Mouse (Mus musculus): Measurements from ENCODE around the gene Tmem245. TPM values are rescaled to one million over a fixed set of nuclear protein-coding genes. Genes with fewer than 3 reads are reported as not detected.

The Tmem245 gene
- total and polyA plus RNA-seq, 2 experiments from 2014 or later = 12.3 to 27.9 TPM

DNA sequence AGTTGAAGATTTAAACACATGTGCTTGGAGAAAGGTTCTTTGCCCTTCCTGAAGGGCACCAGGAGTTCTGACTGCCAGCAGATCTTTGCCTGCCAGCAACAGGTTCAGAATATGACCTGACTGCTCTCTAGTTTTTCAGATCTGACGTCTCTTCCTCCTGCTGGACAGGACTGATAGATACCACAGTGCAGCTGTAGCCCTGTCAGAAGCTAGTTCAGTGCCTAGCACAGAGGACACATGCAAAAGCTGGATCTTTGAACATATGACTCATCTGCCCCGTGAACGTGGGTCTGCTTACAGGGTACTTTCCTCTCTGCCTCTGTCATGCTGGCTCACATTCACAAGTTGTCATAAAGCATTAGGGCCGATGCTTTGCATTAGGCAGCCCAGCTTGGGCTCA, 3.0 kb downstream of the Tmem245 start:
- ATAC-seq (no peak), DNase-seq (ENCODE audit: low spot score) (no peak)

DNA sequence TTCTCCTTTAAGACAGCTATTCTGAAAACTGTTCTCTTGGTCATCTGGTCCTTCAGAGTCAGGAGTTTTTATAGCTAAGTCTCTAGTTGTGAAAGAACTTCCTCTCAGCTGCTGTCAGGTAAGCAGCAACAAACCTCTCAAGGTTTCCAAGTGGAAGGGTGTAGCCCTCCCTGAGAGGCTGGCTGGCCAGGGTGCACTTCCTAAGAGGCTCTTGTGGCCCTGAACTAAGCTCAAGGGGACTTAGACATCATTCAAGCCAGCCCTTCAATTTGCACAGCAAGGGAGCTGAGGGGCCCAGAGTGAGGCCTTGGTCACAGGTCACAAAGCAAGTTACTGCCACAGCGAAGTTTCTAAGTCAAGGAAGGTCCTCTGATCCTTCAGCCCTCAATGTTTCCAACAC, 4.0 kb downstream of the Tmem245 start:
- Histone ChIP-seq H3K36me3 (ENCODE audit: insufficient read depth, low read length) (no peaks in the 10 kb centered on the region), H3K27ac (no peak overlapping the region), H3K4me2 (ENCODE audit: low read depth, low read length) (no peak overlapping the region), H3K27me3 (ENCODE audit: insufficient read depth, low read length) (no peaks in the 10 kb centered on the region), H3K4me1 (ENCODE audit: insufficient read depth, low read length) (peaks cover 12% of the 10 kb centered on the region), H3K9me3 (ENCODE audit: low read length) (no peaks in the 10 kb centered on the region), H3K9ac (replicated peaks; ENCODE audit: low read length) (no peak overlapping the region), H3K4me3 (ENCODE audit: low read length) (no peak overlapping the region)
- no peak for ATAC-seq
- WGBS = 38% methylated on average over 1 of the region's 1 CpGs
- no peak for DNase-seq (ENCODE audit: low spot score)
- no peak for TF ChIP-seq CTCF (IDR thresholded peaks at IDR 0.05; ENCODE audit: low read depth)

More for the DNA sequence above, 3.0 kb downstream of the Tmem245 start:
- Histone ChIP-seq H3K4me3 (ENCODE audit: low read length) (no peak overlapping the region), H3K4me2 (ENCODE audit: low read depth, low read length) (0 out of 2 replicates have a peak overlapping the region, but pooled peaks have one; percentile 0), H3K4me1 (ENCODE audit: insufficient read depth, low read length) (peaks cover 12% of the 10 kb centered on the region), H3K27ac (no peak overlapping the region), H3K9me3 (ENCODE audit: low read length) (no peaks in the 10 kb centered on the region), H3K27me3 (ENCODE audit: insufficient read depth, low read length) (no peaks in the 10 kb centered on the region), H3K9ac (replicated peaks; ENCODE audit: low read length) (no peak overlapping the region), H3K36me3 (ENCODE audit: insufficient read depth, low read length) (no peaks in the 10 kb centered on the region)
- WGBS = 43% methylated on average over 4 of the region's 4 CpGs
- 0 out of 2 replicates have a peak, but pooled peaks have one; percentile 7 for TF ChIP-seq CTCF (IDR thresholded peaks at IDR 0.05; ENCODE audit: low read depth)

DNA sequence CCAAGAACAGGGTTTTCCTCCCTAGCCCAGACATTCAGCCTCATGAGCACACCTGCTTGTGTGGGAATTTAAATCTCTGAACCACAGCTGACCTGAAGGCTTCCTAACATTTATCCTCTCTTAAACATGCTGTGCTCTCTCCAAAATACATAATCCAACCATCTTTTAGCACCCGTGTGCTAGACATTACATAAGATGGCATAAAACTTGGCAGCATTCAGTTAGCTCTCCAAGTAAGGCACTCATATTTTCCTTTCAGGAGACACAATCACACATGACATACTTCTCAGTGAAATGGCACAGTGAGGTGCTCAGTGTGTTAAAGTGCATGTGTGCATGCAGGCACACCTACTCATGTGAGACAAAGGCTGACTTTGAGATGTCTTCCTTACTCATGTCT, 4.7 kb downstream of the Tmem245 start:
- Histone ChIP-seq H3K4me3 (ENCODE audit: low read length) (no peak overlapping the region), H3K36me3 (ENCODE audit: insufficient read depth, low read length) (no peaks in the 10 kb centered on the region), H3K4me1 (ENCODE audit: insufficient read depth, low read length) (peaks cover 12% of the 10 kb centered on the region), H3K9me3 (ENCODE audit: low read length) (no peaks in the 10 kb centered on the region), H3K27me3 (ENCODE audit: insufficient read depth, low read length) (no peaks in the 10 kb centered on the region), H3K9ac (replicated peaks; ENCODE audit: low read length) (no peak overlapping the region), H3K4me2 (ENCODE audit: low read depth, low read length) (no peak overlapping the region), H3K27ac (no peak overlapping the region)
- WGBS = 58% methylated on average over 1 of the region's 1 CpGs
- no peak for TF ChIP-seq CTCF (IDR thresholded peaks at IDR 0.05; ENCODE audit: low read depth)
- DNase-seq (ENCODE audit: low spot score) = no peak
- ATAC-seq = no peak

DNA sequence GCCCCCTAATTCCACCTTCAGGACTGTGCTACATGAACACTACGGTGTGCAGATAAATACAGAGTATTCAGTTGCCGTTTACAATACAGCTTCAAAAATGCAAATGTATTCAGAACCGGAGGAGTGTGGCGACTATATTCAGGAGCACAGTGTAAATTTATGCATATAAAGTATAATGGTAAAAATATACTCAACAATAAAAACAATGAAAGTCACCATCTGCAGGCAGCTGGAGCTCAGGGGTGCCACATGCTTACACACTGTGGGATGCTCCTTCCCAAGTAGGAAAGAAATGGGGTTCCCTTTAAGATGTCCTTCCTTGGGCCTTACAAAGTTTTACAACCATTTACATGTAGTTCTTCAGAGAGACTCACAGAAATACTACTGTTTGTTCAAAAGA, 5.8 kb downstream of the Tmem245 start:
- no peaks in the 10 kb centered on the region for H3K36me3 ChIP-seq (ENCODE audit: insufficient read depth, low read length)
- ATAC-seq = no peak
- DNase-seq (ENCODE audit: low spot score) = no peak
- no peak overlapping the region for H3K27ac ChIP-seq
- peaks cover 12% of the 10 kb centered on the region for H3K4me1 ChIP-seq (ENCODE audit: insufficient read depth, low read length)
- H3K27me3 ChIP-seq (ENCODE audit: insufficient read depth, low read length) = no peaks in the 10 kb centered on the region
- no peak overlapping the region for H3K4me3 ChIP-seq (ENCODE audit: low read length)
- H3K9ac ChIP-seq (replicated peaks; ENCODE audit: low read length) = no peak overlapping the region
- no peaks in the 10 kb centered on the region for H3K9me3 ChIP-seq (ENCODE audit: low read length)
- H3K4me2 ChIP-seq (ENCODE audit: low read depth, low read length) = no peak overlapping the region
- no peak for TF ChIP-seq CTCF (IDR thresholded peaks at IDR 0.05; ENCODE audit: low read depth)
- WGBS = 39% methylated on average over 4 of the region's 4 CpGs

DNA sequence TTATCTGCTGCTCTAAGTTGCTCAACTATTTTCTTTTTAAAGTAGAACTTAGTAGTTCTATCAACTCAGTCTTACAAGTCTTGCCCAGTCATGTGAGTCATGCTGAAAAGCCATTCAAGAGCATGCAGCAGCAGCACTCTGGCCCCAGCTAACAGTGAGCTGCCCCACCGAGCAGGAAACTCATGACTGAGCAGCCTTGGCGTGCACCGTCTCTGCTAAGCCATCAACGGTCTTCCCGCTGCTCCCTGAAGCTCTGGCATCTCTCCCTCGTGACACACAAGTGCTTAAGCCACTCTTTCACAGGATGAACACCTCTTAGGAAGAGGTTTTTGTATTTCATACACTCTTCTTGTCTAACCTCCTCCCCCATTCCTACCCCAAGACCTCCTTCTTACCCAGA, 10.1 kb downstream of the Tmem245 start:
- Histone ChIP-seq H3K4me3 (ENCODE audit: low read length) (no peak overlapping the region), H3K27ac (no peak overlapping the region), H3K27me3 (ENCODE audit: insufficient read depth, low read length) (no peaks in the 10 kb centered on the region), H3K36me3 (ENCODE audit: insufficient read depth, low read length) (no peaks in the 10 kb centered on the region), H3K4me1 (ENCODE audit: insufficient read depth, low read length) (no peaks in the 10 kb centered on the region), H3K9me3 (ENCODE audit: low read length) (no peaks in the 10 kb centered on the region), H3K4me2 (ENCODE audit: low read depth, low read length) (no peak overlapping the region), H3K9ac (replicated peaks; ENCODE audit: low read length) (no peak overlapping the region)
- 44% methylated on average over 6 of the region's 6 CpGs for WGBS
- TF ChIP-seq CTCF (IDR thresholded peaks at IDR 0.05; ENCODE audit: low read depth) = no peak
- ATAC-seq (no peak), DNase-seq (ENCODE audit: low spot score) (no peak)

DNA sequence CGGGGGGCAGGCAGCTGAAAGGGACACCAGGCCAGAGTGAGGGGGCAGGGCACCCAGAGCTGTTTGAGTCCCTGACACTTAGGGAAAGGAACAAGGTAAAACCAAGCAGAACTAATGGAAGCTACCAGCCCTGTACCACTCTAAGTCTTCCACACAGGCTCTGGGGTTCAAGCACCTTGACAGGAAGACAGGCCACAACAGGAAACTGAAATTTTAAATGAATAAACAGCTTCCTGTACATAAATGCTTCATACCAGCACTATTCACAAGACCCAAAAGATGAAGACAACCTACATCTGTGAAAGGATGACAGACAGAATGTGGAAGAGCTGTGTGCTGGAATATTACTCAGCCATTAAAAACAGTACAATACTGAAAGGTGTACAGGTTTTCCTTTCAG, 11.9 kb downstream of the Tmem245 start:
- Histone ChIP-seq H3K27me3 (ENCODE audit: insufficient read depth, low read length) (no peaks in the 10 kb centered on the region), H3K4me3 (ENCODE audit: low read length) (no peak overlapping the region), H3K4me2 (ENCODE audit: low read depth, low read length) (no peak overlapping the region), H3K9me3 (ENCODE audit: low read length) (no peaks in the 10 kb centered on the region), H3K36me3 (ENCODE audit: insufficient read depth, low read length) (0 out of 2 replicates have a peak, but pooled peaks cover 4% of the 10 kb centered on the region), H3K4me1 (ENCODE audit: insufficient read depth, low read length) (no peaks in the 10 kb centered on the region), H3K9ac (replicated peaks; ENCODE audit: low read length) (no peak overlapping the region), H3K27ac (no peak overlapping the region)
- DNase-seq (ENCODE audit: low spot score) = no peak
- TF ChIP-seq CTCF (IDR thresholded peaks at IDR 0.05; ENCODE audit: low read depth) = no peak
- WGBS = no CpG with 5 or more reads among the region's 1 CpGs
- ATAC-seq = no peak

DNA sequence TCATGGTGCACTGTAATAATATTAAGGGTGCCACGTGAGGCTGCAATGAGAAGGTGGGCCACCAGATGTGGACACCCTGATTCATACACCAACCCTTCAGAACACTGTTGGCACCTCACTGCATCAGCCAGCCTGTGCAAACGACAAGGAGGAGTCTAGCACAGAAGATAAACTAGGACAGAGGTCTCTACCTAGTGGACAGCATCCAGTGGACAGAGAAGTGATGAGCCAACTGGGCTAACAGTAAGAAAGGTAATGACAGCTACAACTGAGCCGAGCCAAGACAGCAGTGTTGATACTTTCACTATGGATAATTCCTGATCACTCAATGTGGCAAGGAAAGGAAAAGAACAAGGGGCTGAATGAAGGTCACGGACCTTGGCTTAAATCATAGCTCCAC, 14.1 kb downstream of the Tmem245 start:
- DNase-seq (ENCODE audit: low spot score) = no peak
- Histone ChIP-seq H3K4me2 (ENCODE audit: low read depth, low read length) (no peak overlapping the region), H3K9ac (replicated peaks; ENCODE audit: low read length) (no peak overlapping the region), H3K36me3 (ENCODE audit: insufficient read depth, low read length) (0 out of 2 replicates have a peak, but pooled peaks cover 4% of the 10 kb centered on the region), H3K27ac (no peak overlapping the region), H3K9me3 (ENCODE audit: low read length) (no peaks in the 10 kb centered on the region), H3K4me1 (ENCODE audit: insufficient read depth, low read length) (no peaks in the 10 kb centered on the region), H3K4me3 (ENCODE audit: low read length) (no peak overlapping the region), H3K27me3 (ENCODE audit: insufficient read depth, low read length) (no peaks in the 10 kb centered on the region)
- 98% methylated on average over 4 of the region's 4 CpGs for WGBS
- ATAC-seq = no peak
- TF ChIP-seq CTCF (IDR thresholded peaks at IDR 0.05; ENCODE audit: low read depth) = no peak

Data from hindbrain, postnatal 0 days (tissue).